Mouse (Mus musculus) heart, embryonic 14.5 days (tissue): Measurements from ENCODE around the gene Lpin1. TPM values are rescaled to one million over a fixed set of nuclear protein-coding genes. Genes with fewer than 3 reads are reported as not detected.

Experiments used
- ATAC-seq: fragments of 200-750 bp; cut with Nextera tagmentation; 2 replicates; pipeline ENCODE4 v1.8.0; 2017; ENCODE audit warnings: low read depth, moderate TSS enrichment; ENCODE audit not compliant: insufficient number of reproducible peaks, insufficient read depth, low FRiP score
- H3K27ac ChIP-seq, 2 experiments: fragments of 200-500 bp in 1 of 2; fragments of 300-500 bp in 1 of 2; sonication (generic) in 1 of 2; replicated peaks in 1 of 2; 2 replicates each; pipeline ENCODE4 v1.5.1; 2012 to 2014; ENCODE audit warnings: low read depth in 2 of 2, low read length in 2 of 2, control low read depth in 1 of 2, mild to moderate bottlenecking in 1 of 2, mixed read lengths in 1 of 2; ENCODE audit not compliant: control insufficient read depth in 1 of 2, insufficient read depth in 1 of 2
- H3K27me3 ChIP-seq: fragments of 300-500 bp; sonication (generic); 2 replicates; pipeline ENCODE4 v1.6.1; 2014; ENCODE audit warnings: mild to moderate bottlenecking, low read length, control low read depth; ENCODE audit not compliant: control insufficient read depth, insufficient read depth
- H3K36me3 ChIP-seq: fragments of 300-500 bp; sonication (generic); 2 replicates; pipeline ENCODE4 v1.6.1; 2014; ENCODE audit warnings: mild to moderate bottlenecking, control low read depth, low read length, mixed read lengths; ENCODE audit not compliant: control insufficient read depth, insufficient read depth
- H3K4me1 ChIP-seq, 2 experiments: fragments of 200-500 bp in 1 of 2; fragments of 300-500 bp in 1 of 2; sonication (generic) in 1 of 2; 2 replicates each; pipeline ENCODE4 v1.6.1; 2012 to 2014; ENCODE audit warnings: low read length in 2 of 2, control low read depth in 1 of 2, mixed read lengths in 1 of 2; ENCODE audit not compliant: control insufficient read depth in 2 of 2, insufficient read depth in 2 of 2
- H3K4me2 ChIP-seq: fragments of 300-500 bp; sonication (generic); 2 replicates; pipeline ENCODE4 v1.6.1; 2014; ENCODE audit warnings: mild to moderate bottlenecking, low read length
- H3K4me3 ChIP-seq, 2 experiments: fragments of 200-500 bp in 1 of 2; fragments of 300-500 bp in 1 of 2; sonication (generic) in 1 of 2; 2 replicates each; pipeline ENCODE4 v1.5.1; 2012 to 2014; ENCODE audit warnings: low read length in 2 of 2, mild to moderate bottlenecking in 2 of 2, control low read depth in 1 of 2, low read depth in 1 of 2, moderate library complexity in 1 of 2; ENCODE audit not compliant: control insufficient read depth in 1 of 2, insufficient read depth in 1 of 2
- H3K9ac ChIP-seq: fragments of 300-500 bp; sonication (generic); 2 replicates; pipeline ENCODE4 v1.6.1; 2014; ENCODE audit warnings: mild to moderate bottlenecking, low read length
- H3K9me3 ChIP-seq: fragments of 300-500 bp; sonication (generic); 2 replicates; pipeline ENCODE4 v1.6.1; 2016; ENCODE audit warnings: low read length, control low read depth; ENCODE audit not compliant: control insufficient read depth
- WGBS: fragments of 180-500 bp; shearing (Covaris S2); extraction: QIAGEN DNeasy Blood & Tissue Kit; methylation state at CpG from one replicate; pipeline ENCODE4 v1.1.7; 2014; 5-methylcytosine and 5-hydroxymethylcytosine counted together
- polyA plus RNA-seq: library from polyadenylated mRNA; unstranded; fragments of >200 nt; fragmentation: Nextera tagmentation; extraction: Ambion mirVana; gene quantifications from 2 replicates; pipeline ENCODE4 v1.2.1, GENCODE M21; 2014

Lpin1 gene
- polyA plus RNA-seq, 1 experiment from 2014 or later: 7.4 TPM

- Histone ChIP-seq H3K4me1 (peaks cover 0 to 2% of the 10 kb centered on the region in 2 experiments; a peak in 1 of 4 replicates), H3K36me3 (no peaks in the 10 kb centered on the region), H3K9ac (no peak overlapping the region), H3K4me3 (no peak overlapping the region), H3K4me2 (no peak overlapping the region), H3K27me3 (no peaks in the 10 kb centered on the region), H3K27ac (no peak overlapping the region), H3K9me3 (no peaks in the 10 kb centered on the region)
- ATAC-seq: no peak
Observed at GRCm38 (mm10) chr12:16488899-16489298, 121.9 kb downstream of the Lpin1 start.

GRCm38 (mm10) chr12:16487453-16487852 is 123.3 kb downstream of the Lpin1 start:
- no peak overlapping the region for H3K4me2 ChIP-seq
- no peak overlapping the region for H3K27ac ChIP-seq
- peaks cover 0 to 2% of the 10 kb centered on the region in 2 experiments; a peak in 1 of 4 replicates for H3K4me1 ChIP-seq
- no peaks in the 10 kb centered on the region for H3K9me3 ChIP-seq
- no peak overlapping the region for H3K9ac ChIP-seq
- no peaks in the 10 kb centered on the region for H3K36me3 ChIP-seq
- ATAC-seq: no peak
- no peak overlapping the region for H3K4me3 ChIP-seq
- H3K27me3 ChIP-seq: no peaks in the 10 kb centered on the region
- WGBS: 67% methylated on average over 2 of the region's 2 CpGs

Other genes with a start within 250 kb of the Lpin1 start
- gene Ntsr2, start 42.4 kb upstream of the Lpin1 start, polyA plus RNA-seq: 0.11 and 0.19 TPM in 2 replicates
- gene Greb1, start 189.9 kb upstream of the Lpin1 start, polyA plus RNA-seq: 0.39 and 0.59 TPM in 2 replicates
- gene E2f6, start 200.0 kb upstream of the Lpin1 start, polyA plus RNA-seq: 51.3 and 57.3 TPM in 2 replicates